Mouse (Mus musculus) layer of hippocampus, postnatal 25 days (tissue): ENCODE data around the gene Adgrd1. TPM values are rescaled to one million over a fixed set of nuclear protein-coding genes. Genes with fewer than 3 reads are reported as not detected.

Experiments
- DNase-seq, 2 experiments: peaks; one replicate each; pipeline ENCODE4 v3.0.0; 2022; ENCODE audit warnings: mixed read lengths in 2 of 2, low spot score in 1 of 2; ENCODE audit errors: extremely low spot score in 1 of 2
- total RNA-seq, 2 experiments: library from RNA; stranded (reverse); gene quantifications; 2 replicates each; pipeline ENCODE4 v1.2.3; 2021

Gene Adgrd1
- total RNA-seq: under 1 TPM; 0.32 to 0.63 TPM

DNA sequence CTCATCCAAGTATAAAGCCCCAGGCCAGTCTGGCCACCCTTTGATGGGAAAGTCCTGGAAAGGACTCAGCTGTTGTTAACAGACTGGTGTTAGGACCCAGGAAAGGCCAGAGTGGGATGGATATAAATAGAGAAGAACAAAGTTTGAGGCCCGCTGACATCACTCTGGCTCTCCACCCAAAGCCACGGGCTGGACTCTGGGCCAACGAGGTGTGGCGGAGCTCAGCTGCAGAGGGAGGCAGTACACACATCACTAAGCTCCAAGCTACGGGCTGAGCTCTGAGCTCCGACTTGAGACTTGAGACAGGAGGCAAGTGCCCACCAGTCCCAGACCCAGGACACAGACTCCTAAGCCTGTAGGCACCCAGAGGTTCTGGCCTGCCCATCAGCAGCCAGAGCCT lies at the start of gene Adgrd1:
TSS of gene Adgrd1 (plus strand) at position 240 of the 400 bp plus-strand sequence.
- no peak for DNase-seq

DNA sequence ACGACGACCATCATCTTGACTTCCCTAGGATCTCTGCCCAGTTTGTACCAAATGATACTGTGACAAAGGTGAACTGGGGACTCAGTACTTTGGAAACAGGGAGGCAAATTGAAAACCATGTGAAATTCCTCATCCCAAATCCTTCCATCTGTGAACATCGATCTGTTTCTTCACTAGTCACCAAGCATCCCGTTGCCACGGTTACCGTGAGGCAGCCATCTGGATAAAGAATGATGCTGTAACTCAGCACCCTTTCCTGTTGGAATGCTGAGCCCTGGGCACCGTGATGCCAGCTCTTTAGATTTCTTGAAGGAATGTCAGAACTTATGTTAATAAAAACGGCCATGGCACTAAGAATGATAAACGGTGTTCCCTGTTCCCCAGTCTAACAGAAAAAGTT lies 47.2 kb upstream of the Adgrd1 start:
- peak in 1 of 2 experiments; percentile 63 for DNase-seq

DNA sequence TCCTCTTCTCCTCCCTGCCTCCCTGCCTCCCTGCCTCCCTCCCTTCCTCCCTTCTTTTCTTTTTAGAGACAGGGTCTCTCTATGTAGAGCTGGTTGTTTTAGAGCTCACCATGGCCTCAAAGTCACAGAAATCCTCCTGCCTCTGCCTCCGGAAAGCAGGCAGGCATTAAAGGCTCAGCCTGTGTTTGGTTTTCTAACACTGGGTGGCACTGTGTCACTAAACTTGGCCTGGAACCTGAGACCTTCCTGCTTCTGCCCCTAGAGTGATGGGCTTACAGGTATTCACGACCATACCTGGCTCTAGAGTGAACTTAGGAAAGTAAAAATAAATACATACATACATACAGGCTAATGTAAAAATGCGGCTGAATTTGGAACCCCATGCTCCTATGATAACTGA lies 44.6 kb upstream of the Adgrd1 start:
- DNase-seq: no peak

DNA sequence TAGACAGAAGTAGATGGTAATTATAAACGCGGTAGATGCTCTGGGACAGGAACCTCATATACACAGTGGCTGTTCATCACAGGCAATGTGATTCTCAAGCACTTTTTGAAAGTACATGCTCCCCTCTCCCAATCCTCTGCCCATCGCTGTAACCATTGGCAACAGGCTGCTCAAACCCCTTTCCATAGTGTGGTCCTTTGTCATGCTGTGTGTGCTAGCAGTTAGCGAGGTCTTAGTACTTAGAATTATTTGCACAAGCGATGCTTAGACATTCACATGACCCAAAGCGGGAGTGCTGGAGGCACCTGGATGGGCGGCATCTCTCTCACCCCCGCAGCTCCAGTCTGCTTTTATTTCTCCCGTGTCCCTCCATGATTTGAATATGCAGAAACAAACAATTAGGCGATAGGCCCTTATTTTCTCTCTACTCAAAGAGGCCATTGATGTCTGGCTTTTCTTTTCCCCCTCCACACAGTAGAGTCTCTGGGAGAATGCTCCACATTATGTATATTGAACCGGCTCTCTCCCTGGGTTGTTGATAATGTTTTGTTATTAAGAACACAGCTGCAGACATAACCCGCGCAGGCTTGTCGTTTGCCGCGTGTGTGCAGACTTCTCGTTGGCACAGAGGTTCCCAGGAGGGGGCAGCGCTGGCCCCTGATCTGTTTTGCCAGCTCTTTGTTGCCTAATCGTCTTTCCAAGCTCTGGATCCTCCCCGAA lies 43.8 kb upstream of the Adgrd1 start:
- DNase-seq: no peak

DNA sequence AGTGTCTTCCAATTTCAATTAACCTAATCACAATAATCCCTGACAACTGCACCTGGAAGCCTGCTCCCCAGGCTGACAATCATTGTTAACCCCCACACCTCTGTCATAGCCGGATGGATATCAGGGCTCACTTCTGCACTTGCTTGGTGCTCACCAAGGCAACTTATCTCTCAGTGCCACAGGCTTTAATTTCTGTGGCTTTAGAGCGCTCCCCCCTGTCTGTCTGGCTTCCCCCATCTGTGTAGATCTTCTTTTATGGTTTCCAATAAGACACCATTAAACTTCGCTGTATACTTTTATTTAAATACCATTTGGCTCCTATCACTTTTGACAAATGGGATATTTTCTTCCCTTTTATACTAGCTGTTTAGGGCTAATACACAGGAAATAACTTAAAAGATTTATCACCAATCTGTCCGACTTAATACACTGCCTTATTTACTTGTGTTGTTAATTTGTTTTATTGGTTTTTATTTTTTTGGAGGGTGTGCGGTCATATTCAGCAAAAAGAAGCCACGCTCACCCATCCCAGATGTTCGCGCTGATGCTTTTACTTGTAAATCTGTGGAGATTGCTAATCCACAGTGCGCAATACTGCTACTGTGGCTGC lies 41.8 kb upstream of the Adgrd1 start:
- DNase-seq: no peak

DNA sequence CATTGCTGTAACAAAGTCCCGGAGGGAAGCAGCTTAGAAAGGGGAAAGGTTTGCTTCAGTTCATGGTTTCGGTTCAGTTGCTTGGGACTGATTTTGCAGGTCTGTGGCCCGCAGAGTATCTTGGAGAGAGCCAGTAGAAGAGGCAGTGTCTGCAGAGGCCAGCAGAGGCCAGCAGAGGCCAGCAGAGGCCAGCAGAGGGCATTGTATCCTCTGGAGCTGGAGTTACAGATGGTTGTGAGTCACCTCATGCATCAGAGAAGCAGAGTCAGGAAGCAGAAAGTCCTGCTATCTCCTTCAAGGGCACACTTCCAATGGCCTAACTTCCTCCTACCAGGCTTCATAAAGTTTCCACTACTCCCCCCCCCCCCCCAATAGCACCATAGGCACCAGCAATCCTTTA lies 37.4 kb upstream of the Adgrd1 start:
- no peak for DNase-seq

DNA sequence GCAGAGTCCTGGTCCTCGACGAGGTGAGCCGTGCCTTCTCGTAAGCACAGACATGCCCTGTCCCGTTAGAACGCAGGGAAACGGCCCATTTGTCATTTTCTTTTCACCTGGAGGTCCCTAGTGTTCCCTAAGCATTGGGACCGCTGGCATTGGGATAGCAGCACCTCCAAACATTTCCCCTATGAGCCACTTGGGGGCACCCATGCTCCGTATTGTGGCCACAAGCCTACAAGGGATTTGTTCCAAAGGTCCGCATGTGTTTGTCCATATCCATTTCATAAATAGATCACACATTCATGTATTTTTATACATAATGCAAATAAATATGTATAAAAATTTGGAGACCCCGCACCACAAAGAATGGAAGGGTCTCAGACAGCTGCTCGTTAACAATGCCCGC lies 35.0 kb upstream of the Adgrd1 start:
- DNase-seq: peak in 1 of 2 experiments; percentile 81

DNA sequence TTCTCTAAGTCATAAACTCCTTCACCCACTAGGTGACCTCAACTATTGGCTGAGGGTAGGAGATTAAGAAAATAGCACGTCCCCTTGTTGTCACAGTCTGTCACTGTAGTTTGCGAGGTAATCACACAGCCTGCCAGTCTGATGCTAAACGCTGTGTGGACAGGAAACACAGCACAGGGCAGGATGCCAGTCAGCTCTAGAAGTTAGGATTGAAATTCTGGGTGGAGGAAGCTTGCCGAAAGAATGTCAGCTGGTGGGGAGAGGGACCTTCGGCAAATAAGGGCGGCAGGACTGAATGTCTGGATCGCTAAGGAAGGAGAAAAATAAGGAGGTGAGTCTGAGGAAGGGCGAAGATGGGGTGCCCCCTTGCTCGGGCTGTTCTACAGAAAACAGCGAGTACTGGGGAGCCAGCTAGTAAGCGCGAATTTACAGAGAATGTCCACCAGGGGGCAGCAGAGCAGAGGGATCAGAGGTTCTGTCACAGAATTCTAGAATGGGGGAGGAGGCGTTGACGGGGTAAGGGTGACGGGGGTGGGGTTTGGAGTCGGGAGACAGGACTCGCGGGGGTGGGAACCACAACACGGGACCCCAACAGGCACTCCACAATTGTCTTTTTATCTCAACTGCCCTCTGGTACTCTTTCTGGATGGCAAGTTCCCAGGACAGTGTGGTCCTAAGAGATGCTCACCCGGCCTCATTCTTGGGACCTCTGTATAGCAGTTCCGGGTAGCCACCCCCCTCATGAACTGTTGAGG lies 33.3 kb upstream of the Adgrd1 start:
- peak; percentile 87 to 94 for DNase-seq

DNA sequence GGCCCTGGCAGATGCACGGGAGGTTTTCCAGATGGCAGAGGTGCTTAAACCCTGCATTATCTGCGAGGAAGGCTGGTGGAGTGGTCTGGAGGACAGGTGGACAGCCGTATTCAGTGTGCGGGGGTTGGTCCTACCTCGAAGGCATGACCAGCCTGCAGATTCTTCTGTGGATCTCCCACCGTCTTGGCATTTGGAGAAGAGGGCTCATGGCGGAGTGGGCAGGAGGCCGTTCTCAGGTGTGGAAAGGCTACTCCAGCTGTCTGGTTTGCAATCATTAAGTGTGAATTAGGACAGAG lies 32.8 kb upstream of the Adgrd1 start:
- DNase-seq: no peak

DNA sequence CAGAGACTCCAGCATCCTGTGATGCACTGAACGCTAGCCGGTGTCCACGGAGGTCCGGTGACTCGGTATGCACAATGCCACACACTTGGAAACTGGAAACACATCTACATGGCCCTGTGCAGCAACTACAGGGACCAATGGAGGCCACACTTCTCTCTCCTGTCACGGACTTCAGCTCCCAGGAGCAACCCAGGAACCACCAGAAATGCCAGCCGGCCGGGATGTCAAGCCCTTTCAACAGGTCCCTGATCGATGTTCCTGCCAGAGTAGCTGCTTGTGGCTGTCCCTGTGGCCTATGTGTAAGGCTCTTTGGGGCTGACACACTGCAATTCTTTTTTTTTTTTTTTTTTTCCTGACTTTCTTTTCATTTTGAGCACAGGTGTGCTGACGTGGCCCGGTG lies 32.4 kb upstream of the Adgrd1 start:
- no peak for DNase-seq

DNA sequence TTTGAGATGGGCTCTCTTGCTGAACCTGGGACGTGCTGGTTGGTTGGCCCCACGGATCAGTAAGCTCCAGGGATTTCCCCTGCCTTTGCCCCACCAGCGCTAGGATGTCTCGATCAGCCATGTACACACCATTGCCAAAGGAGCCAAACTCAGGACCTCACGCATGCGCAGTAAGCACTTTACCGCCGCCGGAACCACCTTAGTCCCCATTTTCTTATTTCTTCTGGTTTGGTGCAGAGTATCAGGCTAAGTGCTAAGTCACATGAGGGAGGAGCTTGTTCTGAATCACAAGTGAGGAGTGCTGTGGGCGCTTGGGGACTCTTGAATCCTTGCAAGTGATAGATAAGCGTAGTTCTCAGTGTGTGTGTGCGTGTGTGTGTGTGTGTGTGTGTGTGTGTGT lies 31.2 kb upstream of the Adgrd1 start:
- no peak for DNase-seq

DNA sequence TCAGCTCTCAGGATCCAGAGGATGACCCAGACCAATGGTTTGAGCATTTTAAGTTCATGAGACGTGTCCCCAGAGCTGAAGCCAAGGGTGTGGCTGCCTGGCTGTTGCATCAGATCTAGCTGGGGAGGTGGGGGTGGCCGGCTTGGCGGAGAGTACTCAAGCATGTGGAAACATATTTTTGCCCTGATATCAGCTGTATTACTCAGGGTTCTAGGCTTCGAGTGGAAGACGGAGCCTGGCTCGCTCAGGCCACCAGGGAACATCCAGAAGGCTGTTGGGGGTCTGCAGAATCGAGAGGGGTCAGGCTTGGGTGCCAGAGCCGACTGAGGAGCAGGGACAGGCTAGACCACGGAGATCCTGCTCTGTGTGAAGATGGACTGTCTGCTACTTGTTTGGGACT lies 30.6 kb upstream of the Adgrd1 start:
- DNase-seq: no peak

DNA sequence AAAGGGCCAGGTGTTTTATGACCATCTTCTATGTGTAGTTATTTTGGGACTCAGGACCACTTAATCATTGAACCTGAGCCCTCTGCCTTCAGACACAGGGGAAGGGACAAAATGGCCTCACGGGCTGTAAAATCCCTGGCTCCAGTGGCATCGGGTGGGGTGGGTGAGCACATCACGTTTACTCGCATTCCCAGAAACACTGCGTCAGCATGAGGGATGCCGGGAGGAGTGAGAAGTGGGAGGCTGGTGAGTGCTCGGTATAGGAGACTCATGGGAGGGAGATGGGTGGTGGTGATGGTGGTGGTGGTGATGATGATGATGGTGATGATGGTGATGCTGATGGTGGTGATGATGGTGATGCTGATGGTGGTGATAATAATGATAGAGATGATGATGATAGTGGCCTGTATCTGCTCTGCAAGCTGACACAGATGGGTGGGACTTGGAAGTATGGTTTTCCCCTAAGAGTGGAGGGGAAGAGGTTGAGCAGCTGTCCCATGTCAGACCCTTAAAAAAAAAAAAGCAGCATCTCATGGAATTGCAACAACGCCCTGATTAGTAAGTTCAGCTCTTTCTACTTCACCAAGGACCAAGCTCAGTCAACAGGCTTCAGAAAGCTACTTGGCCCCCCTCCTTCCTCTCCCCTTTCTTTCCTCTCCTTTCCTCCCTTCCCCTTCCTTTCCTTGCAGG lies 29.9 kb upstream of the Adgrd1 start:
- DNase-seq: no peak

DNA sequence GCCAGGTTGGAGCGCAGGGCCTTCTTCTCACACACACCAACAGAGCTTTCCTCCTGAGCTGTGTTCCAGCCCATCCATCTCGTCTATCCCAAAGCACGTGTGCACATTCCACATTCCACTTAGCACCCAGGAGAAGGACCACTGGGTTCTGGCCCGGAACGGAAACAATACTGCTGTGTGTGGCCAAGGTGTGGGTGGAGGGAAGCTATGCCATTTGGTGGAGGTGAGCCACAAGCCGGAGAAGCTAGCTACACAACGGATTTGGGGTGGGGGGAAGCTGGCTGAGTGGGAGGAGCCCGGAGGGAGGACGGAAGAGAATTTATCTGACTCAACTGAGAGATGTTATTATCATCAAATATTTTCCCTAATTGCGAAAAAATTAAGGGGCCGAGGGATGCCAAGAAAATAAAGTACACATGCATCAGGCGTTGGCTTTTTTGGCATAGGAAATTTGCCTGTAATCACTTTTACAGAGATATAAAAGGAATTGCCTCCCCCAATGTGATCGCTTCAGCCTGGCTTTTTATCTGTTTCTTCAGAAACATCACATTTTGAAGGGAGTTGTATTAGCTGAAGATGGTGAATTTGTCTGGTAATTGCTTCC lies 29.2 kb upstream of the Adgrd1 start:
- no peak for DNase-seq

DNA sequence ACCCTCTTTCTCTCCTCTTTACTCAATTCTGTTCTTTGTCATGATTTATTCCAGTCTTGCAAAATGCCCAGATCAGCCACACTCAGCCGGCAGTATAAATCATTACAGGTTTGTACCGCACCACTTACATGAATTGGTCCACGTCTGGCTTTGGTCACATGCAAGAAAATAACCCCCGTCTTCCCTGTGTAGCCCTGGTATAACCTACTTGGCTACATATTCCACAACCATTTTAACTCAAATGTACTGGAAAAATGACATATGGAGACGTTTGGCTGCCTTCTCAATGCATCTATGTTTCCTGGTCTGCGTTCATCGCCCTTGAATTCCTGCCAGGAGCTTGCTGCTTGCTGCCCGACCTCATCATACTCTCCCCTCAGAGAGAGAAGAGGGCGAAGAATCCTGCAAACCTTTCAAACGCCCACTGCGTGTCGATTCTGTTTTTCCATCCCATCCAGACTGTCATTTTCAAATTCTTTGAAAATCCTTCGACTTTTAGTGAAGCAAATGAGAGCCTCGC lies 24.7 kb upstream of the Adgrd1 start:
- DNase-seq: no peak

DNA sequence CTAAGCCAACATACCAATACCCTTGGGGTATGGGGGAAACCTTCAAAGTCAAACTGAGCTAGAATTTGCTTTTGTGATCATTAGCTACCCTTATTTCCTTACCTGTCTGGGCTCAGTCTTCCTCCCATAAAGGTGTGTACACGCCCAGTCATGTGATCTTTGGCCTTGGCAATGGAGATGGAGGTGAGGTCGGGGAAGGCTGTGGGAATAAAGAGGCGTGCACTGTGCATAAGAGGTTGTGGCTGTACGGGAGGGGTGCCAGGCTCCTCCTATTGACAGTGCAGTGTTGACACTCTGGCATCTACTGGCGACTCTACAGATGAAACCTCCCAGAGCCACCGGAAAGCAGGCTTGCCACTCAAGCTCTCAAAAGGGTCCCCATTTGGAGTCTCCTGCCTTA lies 23.1 kb upstream of the Adgrd1 start:
- no peak for DNase-seq

DNA sequence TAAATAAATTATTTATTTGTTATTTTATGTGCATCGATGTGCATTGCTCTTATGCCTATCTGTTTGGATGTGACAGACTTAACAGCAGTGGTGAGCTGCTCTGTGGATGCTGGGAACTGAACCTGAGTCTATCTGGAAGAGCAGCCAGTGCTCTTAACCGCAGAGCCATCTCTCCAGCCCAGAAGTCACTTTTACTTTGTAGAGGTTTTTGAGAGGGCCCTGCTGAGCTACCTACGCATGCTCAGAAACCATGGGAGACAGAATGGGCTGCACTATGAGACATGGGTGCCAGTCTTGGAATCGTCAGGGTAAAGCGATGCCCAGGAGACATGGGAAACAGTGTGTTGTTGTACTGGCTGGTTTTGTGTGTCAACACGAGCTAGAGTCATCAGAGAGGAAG lies 20.5 kb upstream of the Adgrd1 start:
- no peak for DNase-seq

DNA sequence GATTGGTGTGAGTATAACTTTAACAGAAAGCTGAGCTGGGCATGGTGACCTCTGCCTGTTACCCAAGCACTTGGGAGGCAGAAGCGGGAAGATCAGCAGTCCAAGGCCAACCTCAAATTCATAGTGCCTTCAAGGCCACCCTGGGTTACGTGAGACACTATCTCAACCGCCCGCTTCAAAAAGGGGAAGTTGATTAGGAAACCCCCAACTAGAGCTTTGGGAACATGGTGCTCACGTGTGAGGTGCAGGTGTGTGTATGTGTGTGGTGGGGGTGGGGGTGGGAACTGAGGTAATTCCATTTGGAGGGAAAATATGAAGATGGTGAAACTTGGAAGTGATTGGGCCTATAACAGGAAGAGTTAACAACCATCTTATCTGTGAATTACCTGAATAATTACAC lies 19.3 kb upstream of the Adgrd1 start:
- DNase-seq: no peak

DNA sequence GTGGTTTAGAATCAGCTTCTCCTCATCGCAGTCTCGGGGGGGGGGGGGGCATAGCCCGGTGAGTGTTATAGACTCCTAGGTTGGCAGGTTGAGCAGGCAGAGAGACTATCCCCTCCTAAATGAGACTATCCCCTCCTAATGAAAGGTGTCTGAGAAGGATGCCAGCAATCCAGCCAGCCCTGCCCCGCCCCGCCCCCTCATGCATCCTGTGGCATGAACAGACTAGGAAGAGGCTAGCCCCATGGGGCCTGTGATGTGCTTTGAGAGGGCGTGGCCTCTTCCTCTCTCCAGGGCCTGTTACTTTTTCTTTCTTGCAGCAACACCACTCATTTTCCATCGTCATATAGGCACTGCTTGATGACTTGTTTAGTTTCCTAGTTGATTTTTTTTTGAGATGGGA lies 15.0 kb upstream of the Adgrd1 start:
- no peak for DNase-seq

DNA sequence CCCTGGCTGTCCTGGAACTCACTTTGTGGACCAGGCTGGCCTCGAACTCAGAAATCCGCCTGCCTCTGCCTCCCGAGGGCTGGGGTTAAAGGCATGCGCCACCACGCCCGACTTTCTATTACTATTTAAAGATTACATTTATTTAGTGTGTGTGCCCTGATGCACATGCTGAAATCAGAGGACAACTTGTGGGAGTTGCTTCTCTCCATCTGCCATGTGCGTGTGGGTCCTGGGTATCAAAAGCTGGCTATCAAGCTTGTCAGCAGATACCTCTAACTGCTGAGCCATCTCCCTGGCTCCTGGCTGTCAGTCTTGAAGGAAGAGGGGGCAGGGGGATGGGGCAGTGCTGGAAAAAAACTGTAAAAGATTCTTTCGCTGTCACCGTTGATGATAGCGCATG lies 11.4 kb upstream of the Adgrd1 start:
- no peak for DNase-seq
